Mouse (Mus musculus) common myeloid progenitor, adult 5-6 weeks (primary cell): ENCODE measurements around the gene AC192777.2. TPM values are rescaled to one million over a fixed set of nuclear protein-coding genes. Genes with fewer than 3 reads are reported as not detected.
"Not testable (repeated sequence)": the region's sequence is repeated elsewhere in the genome, so short reads cannot be mapped to it uniquely, and the experiment has no call there.

ENCODE experiments used
- ATAC-seq: replicated peaks from 2 replicates; pipeline ENCODE4 v1.8.0; 2016; ENCODE audit warnings: low read depth, mild to moderate bottlenecking, moderate TSS enrichment, inconsistent platforms; ENCODE audit not compliant: poor library complexity, severe bottlenecking
- total RNA-seq: library from RNA; stranded (forward); fragments of 200-1000, 187-1606 nt; gene quantifications from 2 replicates; pipeline ENCODE4 v1.2.3, GENCODE M21; 2017

Gene AC192777.2
- not detected in 2 replicates for total RNA-seq

DNA sequence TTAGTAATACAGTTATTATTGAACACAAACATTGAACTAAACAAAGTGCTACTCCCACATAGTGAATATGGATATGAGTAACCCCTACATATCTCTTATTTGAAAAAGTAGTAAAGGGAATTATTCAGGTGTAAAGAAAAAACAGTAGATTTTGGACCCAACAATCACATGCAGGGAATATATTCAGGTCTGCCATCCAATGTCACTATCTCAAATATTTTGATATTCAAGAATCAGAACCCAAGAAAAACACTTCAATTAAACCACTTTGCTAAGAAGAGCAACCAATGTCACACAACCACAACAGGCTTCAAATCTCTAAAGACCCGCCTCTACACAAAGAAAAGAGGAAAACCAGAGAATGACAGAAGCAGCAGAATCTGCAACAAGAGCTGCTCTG lies at the start of gene AC192777.2:
Gene AC192777.2, plus strand, starts transcription at position 301 of the 400 bp plus-strand sequence.
- not testable (repeated sequence) for ATAC-seq

DNA sequence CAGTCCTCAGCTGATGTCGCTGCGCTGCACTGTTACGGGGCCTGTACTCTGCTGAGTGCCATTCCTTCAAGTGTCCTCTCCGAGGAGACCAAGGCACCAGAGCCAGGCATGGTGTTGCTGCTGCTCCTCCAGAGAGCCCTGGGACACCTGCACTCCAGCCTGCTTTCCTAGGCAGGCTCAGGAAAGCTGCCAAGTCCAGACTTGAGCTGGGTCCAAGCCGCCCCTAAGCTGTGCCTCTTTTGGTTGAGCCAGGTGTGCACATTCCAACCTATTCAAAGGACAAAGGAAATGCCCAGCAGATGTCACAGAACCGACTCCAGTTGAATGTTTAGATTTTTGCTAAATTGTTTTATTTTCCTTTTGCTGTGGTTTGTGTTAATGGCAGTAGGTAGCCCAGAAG lies 20.9 kb downstream of the AC192777.2 start:
- ATAC-seq = not testable (repeated sequence)

DNA sequence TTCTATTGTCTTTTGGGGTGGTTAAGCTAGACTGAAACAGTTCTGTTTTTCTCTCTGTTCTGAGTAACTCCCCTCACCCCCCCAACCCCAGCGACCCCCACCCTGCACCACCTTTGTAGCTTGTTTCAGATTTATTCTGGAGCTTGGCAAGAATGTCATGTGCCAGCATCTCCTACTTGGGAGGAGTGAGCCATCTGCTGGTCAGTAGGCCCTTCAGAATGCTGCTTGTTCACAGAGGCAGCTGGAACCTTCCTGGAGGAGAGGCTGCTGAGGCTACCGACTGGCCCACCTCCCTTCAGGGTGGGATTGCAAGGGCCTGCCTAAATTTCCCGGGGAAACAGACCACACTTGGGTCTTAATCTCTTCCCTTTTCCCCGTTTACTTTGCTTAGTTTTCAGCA lies 21.6 kb downstream of the AC192777.2 start:
- not testable (repeated sequence) for ATAC-seq

Other genes with a start within 250 kb of the AC192777.2 start
- not detected in 2 replicates for gene Esp38, start 144.9 kb upstream of the AC192777.2 start, total RNA-seq
- not detected in 2 replicates for gene Pgk2, start 113.2 kb downstream of the AC192777.2 start, total RNA-seq
- not detected in 2 replicates for gene Crisp3, start 146.8 kb downstream of the AC192777.2 start, total RNA-seq
- gene Crisp1, start 223.8 kb downstream of the AC192777.2 start, total RNA-seq = not detected in 2 replicates